Mouse (Mus musculus) megakaryocyte, embryonic 14.5 days (primary cell): ENCODE data around the gene Zmym6.

Experiments used
- FLI1 ChIP-seq: IDR thresholded peaks from 2 replicates; pipeline ENCODE4 v1.6.1; 2012; ENCODE audit warnings: low read length, inconsistent platforms, mixed read lengths
- GATA1 ChIP-seq: IDR thresholded peaks from 3 replicates; pipeline ENCODE4 v1.6.1; 2012; ENCODE audit warnings: mixed read lengths, low read length, inconsistent platforms, borderline replicate concordance

- TF ChIP-seq GATA1 (no peak), FLI1 (no peak)
Observed at GRCm38 (mm10) chr4:127123391-127123790, 46.2 kb downstream of the Zmym6 start, which contains the start of gene Tmem35b.
